Mouse (Mus musculus): ENCODE results near the gene Npnt. TPM values are rescaled to one million over a fixed set of nuclear protein-coding genes. Genes with fewer than 3 reads are reported as not detected.

The Npnt gene
- polyA plus RNA-seq, 1 experiment from 2014 or later: 102 TPM

Other genes with a start within 250 kb of the Npnt start
- gene Ints12, start 141.5 kb upstream of the Npnt start, polyA plus RNA-seq (2014; fragmentation: Nextera tagmentation; extraction: Ambion mirVana): 20.7 and 27.1 TPM in 2 replicates
- gene Gstcd, start 141.7 kb upstream of the Npnt start, polyA plus RNA-seq (2014; fragmentation: Nextera tagmentation; extraction: Ambion mirVana): 9.6 and 12.5 TPM in 2 replicates

All from kidney, embryonic 14.5 days (tissue).